Mouse (Mus musculus) heart, postnatal 0 days (tissue): Measurements from ENCODE around the gene Tmco4. TPM values are rescaled to one million over a fixed set of nuclear protein-coding genes. Genes with fewer than 3 reads are reported as not detected.
A peak's percentile ranks its signal among the peaks of the same experiment; 100 is the strongest.
"Not testable (repeated sequence)": the region's sequence is repeated elsewhere in the genome, so short reads cannot be mapped to it uniquely, and the experiment has no call there.

ENCODE experiments used
- ATAC-seq: fragments of 200-750 bp; cut with Nextera tagmentation; 2 replicates; pipeline ENCODE4 v1.8.0; 2017; ENCODE audit warnings: low read depth, moderate number of reproducible peaks, moderate library complexity; ENCODE audit not compliant: insufficient read depth
- DNase-seq: peaks from one replicate; pipeline ENCODE4 v3.0.0-alpha.2; 2016; ENCODE audit warnings: low spot score
- H3K27ac ChIP-seq: fragments of 300-500 bp; sonication (generic); 2 replicates; pipeline ENCODE4 v1.5.1; 2014; ENCODE audit warnings: low read depth, mild to moderate bottlenecking
- H3K27me3 ChIP-seq: fragments of 300-500 bp; sonication (generic); 2 replicates; pipeline ENCODE4 v1.6.1; 2014; ENCODE audit warnings: low read length, mixed read lengths; ENCODE audit not compliant: control insufficient read depth, insufficient read depth
- H3K36me3 ChIP-seq: fragments of 300-500 bp; sonication (generic); replicated peaks from 2 replicates; pipeline ENCODE4 v1.6.1; 2014; ENCODE audit warnings: low read length, mixed read lengths; ENCODE audit not compliant: control insufficient read depth, insufficient read depth
- H3K4me1 ChIP-seq: fragments of 300-500 bp; sonication (generic); 2 replicates; pipeline ENCODE4 v1.6.1; 2014; ENCODE audit warnings: antibody characterized with exemption; ENCODE audit not compliant: control insufficient read depth, insufficient read depth
- H3K4me2 ChIP-seq: fragments of 300-500 bp; sonication (generic); 2 replicates; pipeline ENCODE4 v1.6.1; 2014; ENCODE audit warnings: low read depth, mild to moderate bottlenecking, low read length, moderate library complexity
- H3K4me3 ChIP-seq: fragments of 300-500 bp; sonication (generic); 2 replicates; pipeline ENCODE4 v1.5.1; 2014; ENCODE audit warnings: low read depth, low read length
- H3K9ac ChIP-seq: fragments of 300-500 bp; sonication (generic); replicated peaks from 2 replicates; pipeline ENCODE4 v1.6.1; 2014; ENCODE audit warnings: low read depth, low read length, mixed read lengths
- H3K9me3 ChIP-seq: fragments of 300-500 bp; sonication (generic); replicated peaks from 2 replicates; pipeline ENCODE4 v1.6.1; 2016; ENCODE audit warnings: low read length; ENCODE audit not compliant: control insufficient read depth
- CTCF ChIP-seq: IDR thresholded peaks from 2 replicates; pipeline ENCODE4 v1.5.1; 2016; ENCODE audit warnings: antibody characterized with exemption, control low read depth, low read depth
- EP300 ChIP-seq: IDR thresholded peaks from 2 replicates; pipeline ENCODE4 v1.6.1; 2016; ENCODE audit warnings: antibody characterized with exemption, low read depth
- WGBS: fragments of 180-500 bp; shearing (Covaris S2); extraction: QIAGEN DNeasy Blood & Tissue Kit; methylation state at CpG from one replicate; pipeline ENCODE4 v1.1.7; 2014; 5-methylcytosine and 5-hydroxymethylcytosine counted together
- polyA plus RNA-seq: library from polyadenylated mRNA; unstranded; fragments of >200 nt; fragmentation: Nextera tagmentation; extraction: Ambion mirVana; gene quantifications from 2 replicates; pipeline ENCODE4 v1.2.1, GENCODE M21; 2015
- total RNA-seq: library from RNA; depleted of rRNA; stranded (reverse); fragments of >200 nt; gene quantifications from 2 replicates; pipeline ENCODE4 v1.2.3, GENCODE M21; 2014; ENCODE audit warnings: low replicate concordance

The Tmco4 gene
- total and polyA plus RNA-seq, 2 experiments from 2014 or later, result 7.7 to 16.9 TPM

- peaks cover 20% of the 10 kb centered on the region; the same call in 1 of the 2 replicates for H3K4me1 ChIP-seq
- no peaks in the 10 kb centered on the region for H3K9me3 ChIP-seq
- 41% methylated on average over 16 of the region's 16 CpGs for WGBS
- H3K27ac ChIP-seq, result no peak overlapping the region
- DNase-seq (no peak), ATAC-seq (no peak)
- H3K4me2 ChIP-seq, result no peak overlapping the region
- no peaks in the 10 kb centered on the region for H3K27me3 ChIP-seq
- H3K9ac ChIP-seq, result no peak overlapping the region
- TF ChIP-seq EP300 (no peak), CTCF (no peak)
- H3K36me3 ChIP-seq, result no peaks in the 10 kb centered on the region
- no peak overlapping the region for H3K4me3 ChIP-seq
Measured at GRCm38 (mm10) chr4:138968772-138969556, 3.7 kb upstream of the Tmco4 start.

- WGBS, result 30% methylated on average over 9 of the region's 9 CpGs
- H3K9me3 ChIP-seq, result no peaks in the 10 kb centered on the region
- no peak for ATAC-seq
- peaks cover 21% of the 10 kb centered on the region; the same call in 1 of the 2 replicates for H3K4me1 ChIP-seq
- H3K9ac ChIP-seq, result no peak overlapping the region
- no peak overlapping the region for H3K4me2 ChIP-seq
- TF ChIP-seq EP300, result no peak
- H3K36me3 ChIP-seq, result no peaks in the 10 kb centered on the region
- DNase-seq, result peak; percentile 30
- H3K27me3 ChIP-seq, result no peaks in the 10 kb centered on the region
- no peak overlapping the region for H3K4me3 ChIP-seq
- no peak overlapping the region for H3K27ac ChIP-seq
Measured at GRCm38 (mm10) chr4:138969736-138970135, 3.0 kb upstream of the Tmco4 start.

- DNase-seq, result no peak
Measured at GRCm38 (mm10) chr4:138971371-138971770, 1.3 kb upstream of the Tmco4 start.

GRCm38 (mm10) chr4:138972139-138972826 lies 405 bp upstream of the Tmco4 start:
- Histone ChIP-seq H3K4me2 (peak overlapping the region; percentile 91), H3K27ac (peak overlapping the region; percentile 94), H3K36me3 (no peaks in the 10 kb centered on the region), H3K4me3 (peak overlapping the region; percentile 62), H3K9ac (peak overlapping the region; percentile 83), H3K27me3 (no peaks in the 10 kb centered on the region), H3K9me3 (no peaks in the 10 kb centered on the region), H3K4me1 (peaks cover 21% of the 10 kb centered on the region; the same call in 1 of the 2 replicates)
- 7% methylated on average over 20 of the region's 20 CpGs for WGBS
- DNase-seq, result peak; percentile 96
- TF ChIP-seq EP300, result peak; percentile 35; the same call in 1 of the 2 replicates
- TF ChIP-seq CTCF, result no peak; the same call in 1 of the 2 replicates
- peak; percentile 87 for ATAC-seq

More at GRCm38 (mm10) chr4:138971371-138971770, 1.3 kb upstream of the Tmco4 start:
- Histone ChIP-seq H3K9ac (no peak overlapping the region), H3K27me3 (no peaks in the 10 kb centered on the region), H3K27ac (no peak overlapping the region; the same call in 1 of the 2 replicates), H3K9me3 (no peaks in the 10 kb centered on the region), H3K4me2 (no peak overlapping the region), H3K4me1 (peaks cover 21% of the 10 kb centered on the region; the same call in 1 of the 2 replicates), H3K36me3 (no peaks in the 10 kb centered on the region), H3K4me3 (no peak overlapping the region)
- 89% methylated on average over 6 of the region's 6 CpGs for WGBS
- ATAC-seq, result no peak
- TF ChIP-seq CTCF (no peak), EP300 (no peak)

GRCm38 (mm10) chr4:138973719-138974115 lies 1.0 kb downstream of the Tmco4 start:
- peak overlapping the region; percentile 91 for H3K4me2 ChIP-seq
- peak overlapping the region; percentile 94 for H3K27ac ChIP-seq
- 0 out of 2 replicates have a peak, but pooled peaks have one; percentile 14 for ATAC-seq
- peak overlapping the region; percentile 62 for H3K4me3 ChIP-seq
- no peaks in the 10 kb centered on the region for H3K36me3 ChIP-seq
- H3K4me1 ChIP-seq, result peaks cover 21% of the 10 kb centered on the region; the same call in 1 of the 2 replicates
- no peak for TF ChIP-seq EP300
- no peak for TF ChIP-seq CTCF
- H3K9ac ChIP-seq, result peak overlapping the region; percentile 83
- DNase-seq, result no peak
- H3K27me3 ChIP-seq, result no peaks in the 10 kb centered on the region
- WGBS, result 60% methylated on average over 3 of the region's 3 CpGs
- no peaks in the 10 kb centered on the region for H3K9me3 ChIP-seq

- H3K4me1 ChIP-seq, result peaks cover 21% of the 10 kb centered on the region; the same call in 1 of the 2 replicates
- WGBS, result 91% methylated on average over 2 of the region's 2 CpGs
- not testable (repeated sequence) for ATAC-seq
Measured at GRCm38 (mm10) chr4:138974540-138974939, 1.9 kb downstream of the Tmco4 start.

More at GRCm38 (mm10) chr4:138974540-138974939, 1.9 kb downstream of the Tmco4 start:
- not testable (repeated sequence) for H3K9ac ChIP-seq, H3K4me3 ChIP-seq, H3K36me3 ChIP-seq, DNase-seq, H3K4me2 ChIP-seq, H3K27ac ChIP-seq, H3K9me3 ChIP-seq, H3K27me3 ChIP-seq
